Mouse (Mus musculus) brain, adult 2 months (tissue): ENCODE results near the gene Bcl9l.

Experiments used
- DNase-seq: peaks from one replicate; pipeline ENCODE4 v3.0.0; 2011; ENCODE audit warnings: low read depth, low spot score

The Bcl9l gene

GRCm38 (mm10) chr9:44544986-44545385, 62.4 kb downstream of the Bcl9l start:
- no peak for DNase-seq

- DNase-seq = no peak
These were observed 66.0 kb downstream of the Bcl9l start for GRCm38 (mm10) chr9:44548412-44549152.

GRCm38 (mm10) chr9:44551138-44551537, 68.5 kb downstream of the Bcl9l start:
- no peak for DNase-seq

- DNase-seq = no peak
These were observed 69.5 kb downstream of the Bcl9l start for GRCm38 (mm10) chr9:44552161-44552560.
